Mouse (Mus musculus): ENCODE results near the gene Gcsam.

DNA sequence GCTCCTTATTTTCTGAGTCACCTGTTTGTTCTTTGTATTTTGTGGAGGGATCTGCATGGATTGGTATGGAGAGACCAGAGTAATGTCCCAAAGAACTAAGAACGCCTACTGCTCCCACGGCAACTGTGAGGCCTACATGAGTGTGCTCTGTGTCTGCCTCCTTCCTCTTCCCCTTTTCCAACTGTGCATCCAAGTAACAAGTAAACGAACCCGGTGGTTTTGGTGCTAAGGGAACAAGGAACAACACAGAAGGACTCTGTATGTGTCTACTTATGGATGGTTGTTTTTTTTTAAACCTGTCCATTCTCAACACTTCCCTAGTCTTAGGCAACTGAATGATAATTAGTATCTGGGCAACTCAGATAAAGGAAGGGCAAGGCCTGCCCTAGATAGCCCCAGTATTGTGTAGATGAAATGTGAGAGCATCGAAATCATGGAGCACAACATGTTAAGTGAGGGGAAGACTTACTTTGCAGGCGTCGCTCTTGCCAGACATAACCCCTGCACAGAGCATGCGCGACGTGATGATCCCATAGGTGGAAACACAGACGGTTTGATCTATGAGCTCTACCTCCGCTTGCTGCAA lies 47.5 kb downstream of the Gcsam start:
- TF ChIP-seq CTCF (IDR thresholded peaks at IDR 0.05; ENCODE audit: borderline replicate concordance, insufficient read depth, low read depth, low read length) (no peak), POLR2A (IDR thresholded peaks at IDR 0.05; ENCODE audit: borderline replicate concordance, insufficient read depth, low read length) (no peak)
